Mouse (Mus musculus) MEL (cell line): ENCODE measurements at regions not wholly inside any gene's neighbourhood (a gene's known extent, or its start where the extent isn't known, plus 50 kb on each side); places are given as distances from the start of the nearest gene placed in this dataset.

Experiments used
- BHLHE40 ChIP-seq: IDR thresholded peaks from 2 replicates; pipeline ENCODE4 v1.6.1; 2012; ENCODE audit warnings: low read depth, mild to moderate bottlenecking, inconsistent platforms, low read length, improper control_type of control experiment, borderline replicate concordance
- CTCF ChIP-seq, 3 experiments: IDR thresholded peaks in 2 of 3; conservative IDR thresholded peaks in 1 of 3; 2 replicates each; pipeline ENCODE4 v1.5.1; 2011 to 2012; ENCODE audit warnings: low read length in 3 of 3, low read depth in 2 of 3, mild to moderate bottlenecking in 2 of 3, improper control_type of control experiment in 1 of 3, inconsistent platforms in 1 of 3, mixed read lengths in 1 of 3, moderate library complexity in 1 of 3; ENCODE audit not compliant: control insufficient read depth in 1 of 3, insufficient read depth in 1 of 3, poor library complexity in 1 of 3, severe bottlenecking in 1 of 3
- EP300 ChIP-seq, 2 experiments: IDR thresholded peaks; 2 replicates each; pipeline ENCODE4 v1.6.1; 2011; ENCODE audit warnings: improper control_type of control experiment in 2 of 2, low read length in 2 of 2, low read depth in 1 of 2, mild to moderate bottlenecking in 1 of 2
- ETS1 ChIP-seq: IDR thresholded peaks from 2 replicates; pipeline ENCODE4 v1.6.1; 2012; ENCODE audit warnings: low read depth, mild to moderate bottlenecking, inconsistent platforms, low read length, improper control_type of control experiment, moderate library complexity
- MAFK ChIP-seq: IDR thresholded peaks from 2 replicates; pipeline ENCODE4 v1.6.1; 2011; ENCODE audit warnings: low read depth, mild to moderate bottlenecking, low read length, improper control_type of control experiment, borderline replicate concordance
- MAX ChIP-seq: IDR thresholded peaks from 2 replicates; pipeline ENCODE4 v1.6.1; 2011; ENCODE audit warnings: low read length, improper control_type of control experiment
- MYB ChIP-seq: IDR thresholded peaks from 2 replicates; pipeline ENCODE4 v1.6.1; 2011; ENCODE audit warnings: mild to moderate bottlenecking, low read depth, low read length, improper control_type of control experiment
- POLR2A ChIP-seq, 2 experiments: IDR thresholded peaks; 2 replicates each; pipeline ENCODE4 v1.6.1; 2011 to 2012; ENCODE audit warnings: low read length in 2 of 2, mild to moderate bottlenecking in 2 of 2, control low read depth in 1 of 2, improper control_type of control experiment in 1 of 2, low read depth in 1 of 2, moderate library complexity in 1 of 2; ENCODE audit not compliant: control insufficient read depth in 1 of 2, insufficient read depth in 1 of 2, poor library complexity in 1 of 2
- POLR2AphosphoS2 ChIP-seq: IDR thresholded peaks from 2 replicates; pipeline ENCODE4 v1.6.1; 2011; ENCODE audit warnings: low read length, improper control_type of control experiment
- RAD21 ChIP-seq: IDR thresholded peaks from 2 replicates; pipeline ENCODE4 v1.6.1; 2011; ENCODE audit warnings: mild to moderate bottlenecking, low read depth, low read length, improper control_type of control experiment
- SIN3A ChIP-seq: IDR thresholded peaks from 2 replicates; pipeline ENCODE4 v1.6.1; 2012; ENCODE audit warnings: low read length, improper control_type of control experiment, inconsistent platforms
- SMC3 ChIP-seq: IDR thresholded peaks from 2 replicates; pipeline ENCODE4 v1.6.1; 2011; ENCODE audit warnings: low read depth, low read length, improper control_type of control experiment
- TAL1 ChIP-seq: IDR thresholded peaks from 2 replicates; pipeline ENCODE4 v1.6.1; 2012; ENCODE audit warnings: mild to moderate bottlenecking, inconsistent platforms, low read length, moderate library complexity, mixed read lengths
- ZKSCAN1 ChIP-seq: IDR thresholded peaks from 2 replicates; pipeline ENCODE4 v1.6.1; 2012; ENCODE audit warnings: low read depth, mild to moderate bottlenecking, inconsistent platforms, low read length, improper control_type of control experiment, moderate library complexity

DNA sequence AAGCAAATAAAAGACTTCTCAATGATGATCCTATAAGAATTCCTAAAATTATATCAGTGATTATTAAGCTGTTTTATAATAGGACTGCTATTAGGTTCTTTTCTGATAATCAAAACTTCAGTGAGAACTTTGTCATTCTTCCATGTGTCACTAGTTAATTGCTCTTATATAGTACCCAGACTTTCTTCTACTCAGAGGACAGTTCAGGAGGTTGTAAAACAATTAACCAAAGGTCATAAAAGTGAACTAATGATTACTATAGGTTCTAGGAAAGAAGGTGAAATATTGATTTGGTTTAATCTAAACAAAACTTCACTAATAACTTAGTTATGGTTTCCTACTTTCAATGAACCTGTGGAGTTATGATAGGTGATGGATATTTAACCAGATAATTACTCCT lies 1035.6 kb downstream of the Kcnt2 start:
- TF ChIP-seq CTCF (IDR thresholded peaks at IDR 0.05 in 2 of 3, conservative IDR thresholded peaks at IDR 0.05 in 1 of 3; ENCODE audit: control insufficient read depth in 1 of 3, insufficient read depth in 1 of 3, low read depth in 2 of 3, low read length in 3 of 3, poor library complexity in 1 of 3, severe bottlenecking in 1 of 3) (no peak), POLR2A (IDR thresholded peaks at IDR 0.05; ENCODE audit: control insufficient read depth in 1 of 2, insufficient read depth in 1 of 2, low read depth in 1 of 2, low read length in 2 of 2, poor library complexity in 1 of 2) (no peak), BHLHE40 (no peak), MAFK (no peak), EP300 (IDR thresholded peaks at IDR 0.05; ENCODE audit: low read depth in 1 of 2, low read length in 2 of 2) (no peak), MYB (no peak), SMC3 (no peak), MAX (no peak), RAD21 (no peak), ZKSCAN1 (no peak), ETS1 (no peak), TAL1 (no peak), SIN3A (no peak), POLR2AphosphoS2 (no peak)
